Mouse (Mus musculus) lung, embryonic 16.5 days (tissue): ENCODE results near the gene Rbm39. TPM values are rescaled to one million over a fixed set of nuclear protein-coding genes. Genes with fewer than 3 reads are reported as not detected.

Source experiments
- ATAC-seq: fragments of 200-750 bp; cut with Nextera tagmentation; 2 replicates; pipeline ENCODE4 v1.8.0; 2017; ENCODE audit warnings: low read depth, mild to moderate bottlenecking, moderate library complexity
- H3K27ac ChIP-seq: fragments of 300-500 bp; sonication (generic); 2 replicates; pipeline ENCODE4 v1.5.1; 2014; ENCODE audit warnings: mild to moderate bottlenecking, control low read depth, low read length
- H3K27me3 ChIP-seq: fragments of 300-500 bp; sonication (generic); 2 replicates; pipeline ENCODE4 v1.6.1; 2014; ENCODE audit warnings: low read depth, low read length, mixed read lengths; ENCODE audit not compliant: control insufficient read depth, insufficient read depth
- H3K36me3 ChIP-seq: fragments of 300-500 bp; sonication (generic); 2 replicates; pipeline ENCODE4 v1.6.1; 2014; ENCODE audit warnings: low read length; ENCODE audit not compliant: control insufficient read depth, insufficient read depth
- H3K4me1 ChIP-seq: fragments of 300-500 bp; sonication (generic); replicated peaks from 2 replicates; pipeline ENCODE4 v1.6.1; 2014; ENCODE audit warnings: low read length, mixed read lengths; ENCODE audit not compliant: control insufficient read depth, insufficient read depth
- H3K4me2 ChIP-seq: fragments of 300-500 bp; sonication (generic); 2 replicates; pipeline ENCODE4 v1.6.1; 2014; ENCODE audit warnings: low read depth, low read length, control low read depth
- H3K4me3 ChIP-seq: fragments of 300-500 bp; sonication (generic); 2 replicates; pipeline ENCODE4 v1.5.1; 2014; ENCODE audit warnings: mild to moderate bottlenecking, low read length, control low read depth
- H3K9ac ChIP-seq: fragments of 300-500 bp; sonication (generic); 2 replicates; pipeline ENCODE4 v1.6.1; 2014; ENCODE audit warnings: low read length, control low read depth
- H3K9me3 ChIP-seq: fragments of 300-500 bp; sonication (generic); 2 replicates; pipeline ENCODE4 v1.6.1; 2016; ENCODE audit warnings: low read length; ENCODE audit not compliant: control insufficient read depth
- WGBS: fragments of 180-500 bp; shearing (Covaris S2); extraction: QIAGEN DNeasy Blood & Tissue Kit; methylation state at CpG from one replicate; pipeline ENCODE4 v1.1.7; 2014; 5-methylcytosine and 5-hydroxymethylcytosine counted together
- polyA plus RNA-seq: library from polyadenylated mRNA; unstranded; fragments of >200 nt; fragmentation: Nextera tagmentation; extraction: Ambion mirVana; gene quantifications from 2 replicates; pipeline ENCODE4 v1.2.1, GENCODE M21; 2015

Gene Rbm39
- polyA plus RNA-seq, 1 experiment from 2014 or later: 645 TPM

GRCm38 (mm10) chr2:156199944-156200343 is 19.9 kb upstream of the Rbm39 start:
- ATAC-seq: no peak
- Histone ChIP-seq H3K9me3 (no peaks in the 10 kb centered on the region), H3K4me1 (peaks cover 36% of the 10 kb centered on the region), H3K4me3 (no peak overlapping the region), H3K27ac (no peak overlapping the region), H3K9ac (no peak overlapping the region), H3K27me3 (no peaks in the 10 kb centered on the region), H3K36me3 (peaks cover 5% of the 10 kb centered on the region; the same call in 1 of the 2 replicates), H3K4me2 (no peak overlapping the region)
- WGBS: 54% methylated on average over 3 of the region's 3 CpGs

GRCm38 (mm10) chr2:156197129-156197911 is 17.3 kb upstream of the Rbm39 start:
- 2% methylated on average over 17 of the region's 17 CpGs for WGBS
- no peaks in the 10 kb centered on the region for H3K9me3 ChIP-seq

GRCm38 (mm10) chr2:156196302-156197128 is 16.5 kb upstream of the Rbm39 start, which contains the start of gene Phf20:
Gene Phf20, plus strand, starts transcription at chr2:156196466.
- no peaks in the 10 kb centered on the region for H3K9me3 ChIP-seq
- H3K36me3 ChIP-seq: peaks cover 2% of the 10 kb centered on the region; the same call in 1 of the 2 replicates
- no peaks in the 10 kb centered on the region for H3K27me3 ChIP-seq
- 0% methylated on average over 59 of the region's 88 CpGs for WGBS
- peak within 1 kb of the TSS; percentile 68 for H3K4me3 ChIP-seq
- peak; percentile 99 for ATAC-seq
- peak within 1 kb of the TSS; percentile 95 for H3K27ac ChIP-seq
- H3K9ac ChIP-seq: peak within 1 kb of the TSS; percentile 78
- peaks cover 25% of the 10 kb centered on the region for H3K4me1 ChIP-seq
- peak within 1 kb of the TSS; percentile 84 for H3K4me2 ChIP-seq

More at GRCm38 (mm10) chr2:156197129-156197911, 17.3 kb upstream of the Rbm39 start:
- no peak for ATAC-seq
- Histone ChIP-seq H3K27ac (peak overlapping the region; percentile 95), H3K9ac (peak overlapping the region; percentile 78), H3K4me1 (peaks cover 25% of the 10 kb centered on the region), H3K4me3 (peak overlapping the region; percentile 68), H3K27me3 (no peaks in the 10 kb centered on the region), H3K36me3 (peaks cover 2% of the 10 kb centered on the region; the same call in 1 of the 2 replicates), H3K4me2 (peak overlapping the region; percentile 84)

- Histone ChIP-seq H3K9me3 (no peaks in the 10 kb centered on the region), H3K9ac (no peak overlapping the region), H3K4me1 (peaks cover 19% of the 10 kb centered on the region), H3K4me2 (no peak overlapping the region), H3K27me3 (no peaks in the 10 kb centered on the region), H3K27ac (no peak overlapping the region), H3K4me3 (no peak overlapping the region), H3K36me3 (no peaks in the 10 kb centered on the region)
- ATAC-seq: no peak
Measured at GRCm38 (mm10) chr2:156194571-156194970, 14.5 kb upstream of the Rbm39 start.

- Histone ChIP-seq H3K4me1 (peaks cover 14% of the 10 kb centered on the region), H3K9ac (no peak overlapping the region), H3K4me3 (no peak overlapping the region), H3K9me3 (no peaks in the 10 kb centered on the region), H3K27ac (no peak overlapping the region), H3K27me3 (no peaks in the 10 kb centered on the region), H3K36me3 (no peaks in the 10 kb centered on the region), H3K4me2 (no peak overlapping the region)
- WGBS: 77% methylated on average over 3 of the region's 3 CpGs
- ATAC-seq: no peak
Measured at GRCm38 (mm10) chr2:156193066-156193862, 13.2 kb upstream of the Rbm39 start.

- no peaks in the 10 kb centered on the region for H3K9me3 ChIP-seq
- no peak for ATAC-seq
- WGBS: 73% methylated on average over 2 of the region's 2 CpGs
Measured at GRCm38 (mm10) chr2:156192068-156192467, 12.0 kb upstream of the Rbm39 start.

GRCm38 (mm10) chr2:156191540-156191939 is 11.5 kb upstream of the Rbm39 start:
- 88% methylated on average over 2 of the region's 2 CpGs for WGBS
- no peak overlapping the region for H3K4me2 ChIP-seq
- no peak overlapping the region for H3K4me3 ChIP-seq
- no peak for ATAC-seq
- H3K4me1 ChIP-seq: peaks cover 5% of the 10 kb centered on the region
- no peaks in the 10 kb centered on the region for H3K36me3 ChIP-seq
- no peaks in the 10 kb centered on the region for H3K27me3 ChIP-seq
- no peaks in the 10 kb centered on the region for H3K9me3 ChIP-seq
- H3K9ac ChIP-seq: no peak overlapping the region
- no peak overlapping the region for H3K27ac ChIP-seq

More at GRCm38 (mm10) chr2:156192068-156192467, 12.0 kb upstream of the Rbm39 start:
- no peaks in the 10 kb centered on the region for H3K36me3 ChIP-seq
- no peak overlapping the region for H3K4me3 ChIP-seq
- H3K27ac ChIP-seq: no peak overlapping the region
- H3K9ac ChIP-seq: no peak overlapping the region
- H3K4me1 ChIP-seq: peaks cover 5% of the 10 kb centered on the region
- H3K4me2 ChIP-seq: no peak overlapping the region
- H3K27me3 ChIP-seq: no peaks in the 10 kb centered on the region

GRCm38 (mm10) chr2:156190004-156190896 is 10.2 kb upstream of the Rbm39 start:
- H3K27ac ChIP-seq: no peak overlapping the region
- 74% methylated on average over 14 of the region's 14 CpGs for WGBS
- no peaks in the 10 kb centered on the region for H3K36me3 ChIP-seq
- no peak for ATAC-seq
- no peaks in the 10 kb centered on the region for H3K4me1 ChIP-seq
- H3K27me3 ChIP-seq: no peaks in the 10 kb centered on the region
- no peak overlapping the region for H3K9ac ChIP-seq
- no peak overlapping the region for H3K4me2 ChIP-seq
- H3K4me3 ChIP-seq: no peak overlapping the region
- H3K9me3 ChIP-seq: no peaks in the 10 kb centered on the region
